Mouse (Mus musculus) kidney, adult 9 months (tissue): Measurements from ENCODE around the gene Krtap29-1.
A peak's percentile ranks its signal among the peaks of the same experiment; 100 is the strongest.

Source experiments
- DNase-seq: peaks from one replicate; pipeline ENCODE4 v3.0.0; 2022

Krtap29-1 gene

GRCm38 (mm10) chr11:99978953-99979352 is at the start of gene Krtap29-1:
TSS of gene Krtap29-1 (minus strand) at chr11:99979053.
- no peak for DNase-seq

DNA sequence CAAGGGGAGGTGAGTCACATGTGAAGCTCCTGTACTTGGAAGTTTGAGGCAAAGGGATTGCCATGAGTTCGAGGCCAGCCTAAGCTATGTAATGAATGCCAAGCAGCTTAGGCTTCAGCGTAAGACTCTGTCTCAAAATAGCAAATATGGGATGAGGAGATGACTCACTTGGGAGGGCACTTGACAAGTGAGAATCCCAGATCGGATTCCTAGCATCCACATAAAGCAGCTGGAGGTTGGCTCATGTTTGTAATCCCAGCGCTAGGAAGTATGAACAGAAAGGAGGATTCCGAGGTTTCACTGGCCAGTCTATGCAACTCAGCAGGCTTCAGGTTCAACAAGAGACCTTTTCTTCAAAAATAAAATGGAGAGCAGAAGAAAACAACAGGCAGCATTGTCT is 42.6 kb upstream of the Krtap29-1 start:
- no peak for DNase-seq

DNA sequence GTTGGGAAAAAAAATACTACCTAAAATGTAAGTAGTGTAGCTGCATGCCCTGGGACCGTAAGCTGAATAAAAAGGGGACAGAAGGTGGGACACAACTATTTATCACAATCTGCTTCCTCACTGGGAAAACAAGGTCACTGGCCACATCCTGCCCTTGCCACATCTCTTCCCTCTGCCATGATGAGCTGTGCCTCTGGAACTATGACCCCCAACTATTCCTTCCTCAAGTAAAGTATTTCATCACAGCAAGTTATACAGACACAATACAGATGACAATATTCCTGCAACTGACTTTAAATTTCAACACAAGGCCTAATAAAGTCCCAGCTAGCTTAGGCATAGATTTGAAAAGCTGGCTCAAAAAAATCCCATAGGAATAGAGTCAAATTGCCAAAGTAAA is 40.6 kb upstream of the Krtap29-1 start:
- DNase-seq, result no peak

DNA sequence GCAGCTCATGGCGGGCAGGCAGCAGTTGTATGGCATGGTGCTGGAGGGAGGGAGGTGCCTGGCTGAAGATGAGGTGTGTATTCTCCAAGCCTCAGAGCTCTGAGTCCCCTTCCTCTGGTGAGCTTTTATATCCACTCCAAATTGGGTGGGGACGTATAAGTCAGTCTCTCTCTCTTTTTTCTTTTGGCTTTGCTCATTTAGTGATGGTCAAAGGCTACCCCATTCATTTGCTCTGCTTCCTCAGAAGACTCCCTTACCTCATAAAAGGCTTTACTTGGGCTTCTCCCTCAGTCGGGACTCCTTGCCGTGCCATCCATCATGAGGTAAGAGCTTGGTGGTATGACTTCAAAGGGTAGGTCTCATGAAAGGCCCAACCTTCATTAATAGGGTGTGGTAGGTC is 37.3 kb upstream of the Krtap29-1 start, which contains the start of gene Krt33a:
Gene Krt33a (minus strand): TSS at position 101 of the 400 bp plus-strand sequence.
- no peak for DNase-seq

DNA sequence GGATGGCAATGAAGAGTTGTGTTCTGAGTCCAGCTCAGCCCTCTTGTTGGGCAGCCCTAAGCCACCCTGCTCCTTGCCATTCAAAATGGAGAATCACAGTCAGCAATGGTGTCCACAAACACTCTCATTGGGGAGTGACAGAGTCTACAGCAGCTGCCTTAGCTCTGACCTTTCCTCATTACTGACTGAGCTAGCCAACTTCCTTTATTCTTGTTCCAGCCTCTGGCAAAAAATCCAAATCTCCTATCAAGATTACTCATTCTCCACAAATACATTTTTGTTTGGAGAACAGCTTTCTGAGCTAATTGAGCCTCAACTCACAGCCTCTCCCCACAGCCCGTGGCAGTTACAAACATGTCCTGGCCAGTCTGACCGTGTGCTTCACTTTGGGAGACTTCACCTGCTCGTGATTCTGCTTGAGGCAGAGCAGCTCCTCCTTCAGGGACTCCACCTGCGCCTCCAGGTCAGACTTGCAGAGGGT is 34.9 kb upstream of the Krtap29-1 start:
- no peak for DNase-seq

DNA sequence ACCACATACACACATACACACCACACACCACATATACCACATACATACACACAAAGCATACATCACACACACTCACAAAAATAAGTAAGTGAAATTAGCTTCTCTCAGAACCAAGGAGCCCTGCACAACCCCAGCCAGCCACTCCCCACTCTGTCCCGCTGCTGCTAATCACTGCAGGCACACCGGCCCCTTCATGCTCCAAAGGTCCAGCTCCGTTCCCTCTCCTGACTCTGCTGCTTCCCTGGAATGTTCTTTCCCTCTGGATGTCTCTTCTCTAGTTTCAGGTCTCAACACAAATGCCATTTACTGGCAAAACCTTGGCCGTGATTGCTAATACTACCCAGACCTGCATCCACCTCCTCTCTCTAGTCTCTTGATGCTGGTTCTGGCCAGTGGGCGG is 31.8 kb upstream of the Krtap29-1 start:
- DNase-seq, result no peak

GRCm38 (mm10) chr11:100008336-100008735 is 29.5 kb upstream of the Krtap29-1 start:
- DNase-seq, result no peak

- peak; percentile 5 for DNase-seq
Measured at GRCm38 (mm10) chr11:100006624-100007023, 27.8 kb upstream of the Krtap29-1 start.

GRCm38 (mm10) chr11:100005905-100006304 is 27.1 kb upstream of the Krtap29-1 start:
- no peak for DNase-seq

DNA sequence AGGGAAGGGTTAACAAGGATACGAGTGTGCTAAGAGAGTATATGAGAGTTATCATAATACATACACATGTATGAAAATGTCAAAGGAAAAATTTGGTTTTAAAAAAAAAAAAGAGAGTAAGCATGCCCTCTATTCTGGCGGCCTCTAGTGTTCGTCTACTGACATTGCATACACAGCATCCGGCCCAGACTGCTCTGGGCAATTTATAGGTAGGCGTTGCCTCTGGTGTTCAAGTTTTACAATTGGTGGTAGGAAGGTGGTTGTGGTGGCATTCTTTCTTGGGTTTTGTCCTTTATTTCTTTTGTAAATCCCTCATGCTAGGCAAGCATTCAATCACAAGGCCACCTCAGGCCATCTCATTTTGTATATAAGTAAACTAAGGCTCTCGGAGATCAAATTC is 26.0 kb upstream of the Krtap29-1 start:
- DNase-seq, result peak; percentile 55

DNA sequence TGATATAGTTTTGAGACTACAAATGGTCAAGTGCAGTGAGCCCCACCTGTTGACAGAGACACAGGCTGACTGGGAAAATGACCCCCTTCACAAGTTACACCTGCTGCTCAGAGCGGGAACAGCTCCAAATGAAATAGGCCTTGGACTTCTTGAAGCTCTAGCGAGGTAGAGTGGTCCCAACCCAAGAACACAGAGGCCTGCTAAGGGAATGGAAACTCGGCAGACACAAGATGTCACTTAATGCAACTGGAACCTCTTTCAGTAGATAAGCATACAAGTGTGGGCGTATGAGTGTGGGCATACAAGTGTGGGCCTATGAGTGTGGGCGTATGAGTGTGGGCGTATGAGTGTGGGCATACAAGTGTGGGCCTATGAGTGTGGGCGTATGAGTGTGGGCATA is 20.2 kb upstream of the Krtap29-1 start:
- DNase-seq, result no peak

DNA sequence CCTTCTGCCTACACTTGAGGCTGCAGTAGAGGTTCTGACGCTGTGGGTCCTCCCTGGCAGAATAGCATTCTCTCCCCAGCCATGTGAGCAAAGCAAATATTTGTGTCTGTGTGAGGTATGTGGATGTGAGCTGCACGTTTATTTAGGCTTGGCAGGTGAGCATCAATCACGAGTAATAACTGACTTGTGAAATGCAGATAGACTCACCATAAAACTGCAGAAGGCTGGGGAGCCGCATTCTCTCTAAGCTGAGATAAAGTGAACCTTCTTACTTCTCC is 15.5 kb upstream of the Krtap29-1 start:
- DNase-seq, result no peak

GRCm38 (mm10) chr11:99993620-99994383 is 14.9 kb upstream of the Krtap29-1 start, which contains the start of gene Krtap17-1:
TSS of gene Krtap17-1 (minus strand) at chr11:99993994.
- no peak for DNase-seq

DNA sequence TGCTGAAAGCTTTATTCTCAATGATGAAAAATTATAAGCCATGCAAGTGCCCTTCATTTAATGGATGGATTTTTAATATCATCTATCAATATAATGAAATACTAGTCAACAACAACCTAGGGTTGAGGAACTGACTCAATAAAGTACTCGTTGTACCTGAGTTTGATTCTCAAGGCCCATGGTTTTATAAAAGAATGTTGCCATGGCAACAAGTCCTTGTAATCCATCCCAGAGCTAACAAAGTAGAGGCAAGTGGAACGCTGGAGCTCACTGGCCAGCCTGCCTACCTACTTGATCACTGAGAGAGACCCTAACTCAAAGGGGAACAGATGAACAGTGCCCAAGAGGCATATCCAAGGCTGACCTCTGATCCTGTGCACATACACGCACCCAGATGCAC is 11.7 kb upstream of the Krtap29-1 start:
- DNase-seq, result no peak

DNA sequence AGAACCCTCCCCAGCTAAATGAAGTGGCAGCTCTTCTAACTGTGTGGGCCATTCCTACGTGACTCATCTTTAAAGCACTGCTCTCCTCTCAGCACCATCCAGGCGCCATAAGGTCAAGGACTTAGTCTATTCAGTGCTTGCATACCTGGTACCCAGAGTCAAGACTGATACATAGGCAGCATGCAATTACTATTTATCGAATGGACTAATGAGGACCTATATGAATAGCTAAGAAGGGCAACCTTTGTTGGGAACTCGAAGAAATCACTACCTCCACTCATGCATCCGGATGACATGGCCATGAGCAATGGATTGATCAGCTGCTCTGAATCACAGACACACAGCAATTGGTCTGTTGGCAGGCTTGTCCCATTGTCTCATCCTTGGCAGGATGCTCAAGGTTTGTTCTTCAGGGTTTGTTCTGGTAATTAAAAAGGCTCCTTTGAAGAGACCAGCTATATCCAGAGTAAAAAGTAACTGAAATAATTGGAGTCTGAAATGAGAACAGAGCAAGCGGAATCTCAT is 11.1 kb upstream of the Krtap29-1 start:
- DNase-seq, result no peak

DNA sequence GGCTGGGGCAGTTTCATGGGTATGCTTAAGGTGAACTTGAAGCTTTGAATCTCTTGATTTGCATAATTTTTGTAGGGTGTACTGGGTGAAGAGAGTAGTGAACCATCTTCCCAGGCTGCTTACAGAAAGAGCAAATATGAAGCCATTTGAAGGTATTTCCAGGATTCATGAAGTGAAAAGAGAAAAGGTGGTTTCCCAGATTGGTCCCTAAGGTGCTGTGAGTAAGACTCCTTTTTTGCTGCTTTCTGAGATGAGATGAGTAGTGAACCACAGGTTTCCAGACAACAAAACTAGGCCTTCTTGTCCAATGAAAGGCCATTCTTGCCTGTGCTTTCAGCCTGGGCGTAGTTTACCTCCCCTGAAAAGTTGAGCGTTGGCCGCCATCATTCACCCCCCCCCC is 9.7 kb upstream of the Krtap29-1 start:
- no peak for DNase-seq

- no peak for DNase-seq
Measured at GRCm38 (mm10) chr11:99986180-99986647, 7.4 kb upstream of the Krtap29-1 start, which contains the start of gene Krtap16-1. TSS of gene Krtap16-1 (minus strand) at chr11:99986597.

DNA sequence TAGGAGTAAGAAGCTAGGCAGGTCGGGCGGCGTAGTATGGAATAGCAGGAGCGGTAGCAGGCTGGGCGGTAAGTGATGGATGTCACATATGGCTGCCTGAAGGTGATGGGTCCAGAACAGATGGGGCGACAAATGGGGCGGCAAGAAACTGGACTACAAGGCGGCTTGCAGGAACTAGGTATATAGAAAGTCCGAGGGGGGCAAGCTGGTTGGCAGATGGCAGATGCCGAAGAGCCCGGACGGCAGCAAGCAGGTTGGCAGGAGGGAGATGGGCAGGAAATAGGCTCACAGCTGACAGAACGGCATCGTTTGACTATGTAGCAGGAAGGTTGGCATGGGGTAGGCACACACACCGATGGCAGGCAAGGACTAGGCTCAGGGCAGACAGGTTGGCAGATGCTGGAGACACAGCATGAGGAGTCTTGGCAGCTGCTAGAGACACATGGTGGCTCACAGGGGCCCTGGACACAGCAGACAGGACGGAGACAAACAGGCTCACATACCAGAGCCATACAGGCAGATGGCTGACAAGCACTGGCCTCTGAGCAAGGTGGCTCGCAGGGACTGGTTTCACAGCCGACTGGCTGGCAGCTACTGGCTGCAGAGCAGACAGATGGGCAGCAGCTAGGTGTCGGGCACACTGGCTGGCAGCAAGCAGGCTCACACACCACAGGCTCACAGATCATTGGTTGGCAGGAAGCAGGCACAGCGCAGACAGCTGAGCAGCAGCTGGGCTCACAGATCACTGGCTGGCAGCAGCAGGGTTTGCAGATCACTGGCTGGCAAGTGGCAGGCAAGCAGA is 6.6 kb upstream of the Krtap29-1 start:
- DNase-seq, result no peak

DNA sequence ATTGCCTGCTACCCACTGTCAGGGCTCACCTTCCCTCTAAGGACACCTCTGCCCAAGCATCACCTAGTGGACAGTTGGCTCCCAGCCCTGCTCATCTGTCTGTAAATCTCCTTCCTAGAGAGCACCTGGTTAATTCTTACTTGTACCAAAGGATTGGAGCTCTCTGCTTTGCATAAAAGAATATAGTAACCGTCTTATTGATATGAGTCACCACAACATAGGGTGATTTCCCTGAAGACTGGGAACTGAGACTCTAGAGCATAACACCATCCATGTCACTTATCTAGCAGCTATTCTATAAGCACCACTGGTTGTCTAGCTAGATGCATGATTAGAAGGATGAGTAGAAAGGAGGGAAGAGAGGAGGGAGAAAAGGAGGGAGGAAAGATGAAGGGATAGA is 4.6 kb upstream of the Krtap29-1 start:
- DNase-seq, result no peak

DNA sequence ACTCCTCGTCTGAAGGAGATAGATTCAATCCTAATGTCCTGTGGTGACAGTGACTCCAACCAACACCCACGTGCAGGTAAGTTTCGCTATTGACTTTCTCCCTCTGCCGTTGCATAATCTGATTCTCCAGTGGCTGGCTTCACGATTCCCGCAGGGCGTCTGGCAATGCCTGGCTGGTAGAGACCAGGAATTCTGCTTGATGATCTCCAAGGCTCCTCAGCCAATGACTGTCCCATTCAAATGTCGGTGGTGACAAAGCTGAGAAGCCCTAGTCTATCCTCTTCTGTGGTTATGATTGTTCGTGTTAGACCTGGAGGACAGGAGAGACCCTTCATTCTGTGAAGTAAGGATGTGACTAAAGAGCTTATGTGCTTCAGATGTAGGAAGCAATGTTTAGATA is 3.9 kb upstream of the Krtap29-1 start:
- no peak for DNase-seq

DNA sequence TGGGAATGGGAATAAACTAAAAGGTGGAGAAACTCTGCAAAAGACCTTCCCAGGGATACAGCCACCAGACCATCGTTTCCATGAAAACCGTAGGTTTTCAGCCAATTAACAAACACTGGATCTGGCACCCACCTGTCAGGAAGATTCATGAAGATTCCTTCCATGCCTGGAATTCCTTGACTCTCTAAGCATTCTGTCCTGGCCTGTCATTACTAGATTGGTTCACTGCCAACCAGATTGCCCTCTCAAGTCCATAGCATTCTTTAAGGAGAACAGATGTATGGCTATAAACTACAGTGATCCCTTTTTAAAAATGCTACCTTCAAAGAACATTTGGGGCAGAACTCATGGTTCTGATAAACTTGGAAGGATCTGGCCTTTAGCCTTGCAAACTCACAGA is 12.9 kb downstream of the Krtap29-1 start:
- no peak for DNase-seq

- DNase-seq, result no peak
Measured at GRCm38 (mm10) chr11:99964213-99964612, 14.6 kb downstream of the Krtap29-1 start.

GRCm38 (mm10) chr11:99948175-99948574 is 30.7 kb downstream of the Krtap29-1 start, which contains the start of gene Krtap9-5:
TSS of gene Krtap9-5 (plus strand) at chr11:99948475.
- no peak for DNase-seq
